22 mouse cellular contexts compared by ENCODE assay signal in genomic region chr13:91451405-91452166, GRCm38 (mm10). TPM values are rescaled to one million over a fixed set of nuclear protein-coding genes. Genes with fewer than 3 reads are reported as not detected.
DNase-seq lines count a peak whose midpoint lies in the region; ATAC-seq and TF ChIP-seq lines count a peak whose summit lies in the region.
"Had no signal": no experiment of that assay in that cellular context is flagged by ENCODE, and none has a peak within 500 bp of the region (broad histone marks: within the 10 kb centered on the region; RNA-seq: fewer than 3 reads in every experiment).

No protein-coding gene starts in this region.

- TF ChIP-seq EP300 in CH12.LX (IDR thresholded peaks at IDR 0.05; ENCODE audit: low read length) = peak; percentile 68; the same call in 1 of the 2 replicates

- H3K4me3 ChIP-seq in kidney, embryonic 15.5 days (replicated peaks) = no peak overlapping the region
- no peak overlapping the region for H3K4me3 ChIP-seq in CH12.LX (replicated peaks in 1 of 3; ENCODE audit: low read depth in 2 of 3, low read length in 2 of 3, poor library complexity in 1 of 3)
- no peak overlapping the region for H3K4me3 ChIP-seq in macrophage (ENCODE audit: inconsistent target)
- no peak overlapping the region for H3K4me3 ChIP-seq in hindbrain, embryonic 11.5 days (ENCODE audit: low read depth, low read length)
- H3K4me3 ChIP-seq in forebrain, embryonic 10.5 days = no peak overlapping the region
- H3K4me3 ChIP-seq: embryonic facial prominence, embryonic 10.5 days; limb, embryonic 15.5 days; lung, embryonic 15.5 days; megakaryocyte, embryonic 14.5 days had no signal

- H3K36me3 ChIP-seq in kidney, embryonic 15.5 days = no peaks in the 10 kb centered on the region
- no peaks in the 10 kb centered on the region for H3K36me3 ChIP-seq in CH12.LX (replicated peaks in 1 of 2; ENCODE audit: control insufficient read depth in 1 of 2, insufficient read depth in 1 of 2, low read length in 1 of 2)
- H3K36me3 ChIP-seq in macrophage (ENCODE audit: inconsistent target) = no peaks in the 10 kb centered on the region
- H3K36me3 ChIP-seq in hindbrain, embryonic 11.5 days (ENCODE audit: control insufficient read depth, insufficient read depth, low read length) = no peaks in the 10 kb centered on the region
- H3K36me3 ChIP-seq in forebrain, embryonic 10.5 days (replicated peaks) = no peaks in the 10 kb centered on the region
- H3K36me3 ChIP-seq: embryonic facial prominence, embryonic 10.5 days; limb, embryonic 15.5 days; lung, embryonic 15.5 days had no signal

- peak; percentile 29 for DNase-seq in kidney, postnatal 10 days
- peak; percentile 11 for DNase-seq in 3T3-L1 (ENCODE audit: low read depth, low spot score)
- DNase-seq in CH12.LX (ENCODE audit: extremely low read depth) = peak; percentile 41
- DNase-seq in hindbrain, embryonic 11.5 days (ENCODE audit: low spot score) = no peak
- no peak for DNase-seq in forebrain, embryonic 10.5 days (ENCODE audit: extremely low spot score, low spot score)
- no peak for DNase-seq in frontal cortex, postnatal 10 days (ENCODE audit: low spot score in 2 of 2)
- DNase-seq: adrenal gland, postnatal 10 days; cerebellum, adult 18-20 months; cerebellum, postnatal 36 days; kidney, postnatal 14 days; right cerebral cortex, postnatal 14 days had no signal

- H3K79me2 ChIP-seq in CH12.LX (replicated peaks; ENCODE audit: control insufficient read depth, extremely low read depth, insufficient read depth, poor library complexity, severe bottlenecking) = no peaks in the 10 kb centered on the region
- no peaks in the 10 kb centered on the region for H3K79me2 ChIP-seq in macrophage (ENCODE audit: inconsistent target)

- H3K9me3 ChIP-seq in kidney, embryonic 15.5 days (replicated peaks) = no peaks in the 10 kb centered on the region
- no peaks in the 10 kb centered on the region for H3K9me3 ChIP-seq in CH12.LX (replicated peaks; ENCODE audit: low read length)
- no peaks in the 10 kb centered on the region for H3K9me3 ChIP-seq in hindbrain, embryonic 11.5 days (ENCODE audit: control insufficient read depth, low read length)
- no peaks in the 10 kb centered on the region for H3K9me3 ChIP-seq in forebrain, embryonic 10.5 days
- H3K9me3 ChIP-seq: embryonic facial prominence, embryonic 10.5 days; limb, embryonic 15.5 days; lung, embryonic 15.5 days; megakaryocyte, embryonic 14.5 days had no signal

- H3K4me1 ChIP-seq in kidney, embryonic 15.5 days = no peaks in the 10 kb centered on the region
- peaks cover 0 to 27% of the 10 kb centered on the region in 2 experiments; a peak in 2 of 4 replicates for H3K4me1 ChIP-seq in CH12.LX (ENCODE audit: control insufficient read depth in 1 of 2, insufficient read depth in 2 of 2)
- H3K4me1 ChIP-seq in hindbrain, embryonic 11.5 days (replicated peaks; ENCODE audit: control insufficient read depth, insufficient read depth, low read length) = no peaks in the 10 kb centered on the region
- peaks cover 10% of the 10 kb centered on the region; the same call in 1 of the 2 replicates for H3K4me1 ChIP-seq in forebrain, embryonic 10.5 days
- H3K4me1 ChIP-seq: embryonic facial prominence, embryonic 10.5 days had no signal

- no peak for ATAC-seq in kidney, embryonic 15.5 days (replicated peaks; ENCODE audit: low FRiP score)
- no peak for ATAC-seq in hindbrain, embryonic 11.5 days (ENCODE audit: low FRiP score)
- ATAC-seq: forebrain, embryonic 14.5 days; intestine, postnatal 0 days; midbrain, embryonic 16.5 days had no signal

- 66% methylated on average over 3 of the region's 3 CpGs for WGBS in kidney, embryonic 15.5 days
- 75% methylated on average over 3 of the region's 3 CpGs for WGBS in macrophage (ENCODE audit: missing documents)
- WGBS in hindbrain, embryonic 11.5 days = 70% methylated on average over 3 of the region's 3 CpGs
- WGBS in forebrain, embryonic 10.5 days = 83% methylated on average over 3 of the region's 3 CpGs

- no peak for TF ChIP-seq CTCF in CH12.LX (conservative IDR thresholded peaks at IDR 0.05 in 1 of 2, IDR thresholded peaks at IDR 0.05 in 1 of 2; ENCODE audit: low read depth in 2 of 2, low read length in 2 of 2)

- H3K27ac ChIP-seq in kidney, embryonic 15.5 days = no peak overlapping the region
- no peak overlapping the region for H3K27ac ChIP-seq in CH12.LX (ENCODE audit: insufficient read depth, low read depth)
- H3K27ac ChIP-seq in macrophage = 0 out of 2 replicates have a peak overlapping the region, but pooled peaks have one; percentile 5
- no peak overlapping the region for H3K27ac ChIP-seq in hindbrain, embryonic 11.5 days (ENCODE audit: low read depth, low read length)
- no peak overlapping the region for H3K27ac ChIP-seq in forebrain, embryonic 10.5 days
- H3K27ac ChIP-seq: embryonic facial prominence, embryonic 10.5 days; hindbrain, embryonic 14.5 days; limb, embryonic 15.5 days; lung, embryonic 15.5 days; stomach, postnatal 0 days had no signal

- in situ Hi-C loops in CH12.LX (cut with MboI; ENCODE audit: low pct_ligation_motif_present, low pct_unique_long_range_greater_than_20kb, low sequenced_read_pairs) = loop anchor here (25.0 kb wide), 2 partner anchors 186 to 514 kb away; no protein-coding TSS in a partner anchor

- dilution Hi-C loops in CH12.LX (cut with MboI; ENCODE audit: extremely low pct_ligation_motif_present, extremely low pct_unique_long_range_greater_than_20kb, low sequenced_read_pairs) = no loop called here

- no peak for TF ChIP-seq POLR2A in CH12.LX (IDR thresholded peaks at IDR 0.05; ENCODE audit: low read depth, low read length)

- H3K9ac ChIP-seq in kidney, embryonic 15.5 days = no peak overlapping the region
- no peak overlapping the region for H3K9ac ChIP-seq in CH12.LX (ENCODE audit: insufficient read depth, low read depth)
- H3K9ac ChIP-seq in hindbrain, embryonic 11.5 days (ENCODE audit: low read depth, low read length) = no peak overlapping the region
- H3K9ac ChIP-seq: hindbrain, embryonic 14.5 days; limb, embryonic 15.5 days; lung, embryonic 15.5 days had no signal

- H3K4me2 ChIP-seq in kidney, embryonic 15.5 days = no peak overlapping the region
- H3K4me2 ChIP-seq in CH12.LX (ENCODE audit: insufficient read depth, low read depth, poor library complexity, severe bottlenecking) = peak overlapping the region; percentile 36; the same call in 1 of the 2 replicates
- H3K4me2 ChIP-seq in hindbrain, embryonic 11.5 days (replicated peaks; ENCODE audit: low read depth, low read length) = no peak overlapping the region
- H3K4me2 ChIP-seq: hindbrain, embryonic 14.5 days; limb, embryonic 15.5 days; lung, embryonic 15.5 days had no signal

- no peak for TF ChIP-seq RAD21 in CH12.LX (IDR thresholded peaks at IDR 0.05; ENCODE audit: low read depth, low read length)

- H3K27me3 ChIP-seq in kidney, embryonic 15.5 days = no peaks in the 10 kb centered on the region
- no peaks in the 10 kb centered on the region for H3K27me3 ChIP-seq in CH12.LX (replicated peaks)
- no peaks in the 10 kb centered on the region for H3K27me3 ChIP-seq in hindbrain, embryonic 11.5 days (ENCODE audit: control insufficient read depth, insufficient read depth, low read length)
- H3K27me3 ChIP-seq in forebrain, embryonic 10.5 days (ENCODE audit: poor library complexity, severe bottlenecking) = no peaks in the 10 kb centered on the region
- H3K27me3 ChIP-seq: limb, embryonic 15.5 days; lung, embryonic 15.5 days; megakaryocyte, embryonic 14.5 days had no signal

TF ChIP-seq in CH12.LX, 34 proteins besides CTCF, POLR2A, EP300 and RAD21:
- TF ChIP-seq MEF2A (IDR thresholded peaks at IDR 0.05; ENCODE audit: borderline replicate concordance, low read depth, low read length) (peak; percentile 34; the same call in 1 of the 2 replicates), MAFK (IDR thresholded peaks at IDR 0.05; ENCODE audit: insufficient replicate concordance, low read length) (no peak), MAX (IDR thresholded peaks at IDR 0.05; ENCODE audit: low read length) (no peak), ELF1 (IDR thresholded peaks at IDR 0.05; ENCODE audit: low read depth, low read length) (0 out of 2 replicates have a peak, but pooled peaks have one; percentile 26), IRF4 (IDR thresholded peaks at IDR 0.05; ENCODE audit: low read depth, low read length) (0 out of 2 replicates have a peak, but pooled peaks have one; percentile 30), ZC3H11A (IDR thresholded peaks at IDR 0.05; ENCODE audit: low read depth, low read length) (no peak), NELFE (IDR thresholded peaks at IDR 0.05; ENCODE audit: low read depth, low read length) (no peak)

RNA-seq across cellular contexts. Expression of gene Ssbp2, which starts 8.5 kb away (rescaled TPM):
- polyA plus RNA-seq in kidney, embryonic 15.5 days (2015; fragmentation: Nextera tagmentation; extraction: Ambion mirVana) = 123 and 125 TPM in 2 replicates
- total RNA-seq in CH12.LX (2012; rRNA removed) = 1.8 and 1.9 TPM in 2 replicates
- total RNA-seq in CH12.LX (2014; rRNA removed) = 3.5 and 3.6 TPM in 2 replicates
- 1.9 and 2.8 TPM in 2 replicates for polyA plus RNA-seq in CH12.LX (2012; ENCODE audit: insufficient read length, low read depth)
- total RNA-seq in macrophage (2018; cell fraction: chromatin; rRNA removed) = 10 to 100 TPM in 13 of 26 experiments, 1 to 10 TPM in 12, under 1 TPM in 1; 0.68 to 17.5 (median 10.0) TPM
- total RNA-seq in macrophage (2018; cell fraction: cytosol; rRNA removed) = 1 to 10 TPM; 1.9 to 4.4 (median 3.0) TPM
- 10 to 100 TPM in 6 of 26 experiments, 1 to 10 TPM in 20; 1.4 to 12.1 (median 5.2) TPM for total RNA-seq in macrophage (2018; cell fraction: nucleus; rRNA removed)
- 1.8 to 4.6 TPM (median 4.4 TPM) in 3 replicates for polyA plus RNA-seq in macrophage (2018)
- 152 and 153 TPM in 2 replicates for polyA plus RNA-seq in hindbrain, embryonic 11.5 days (2014; fragmentation: Nextera tagmentation; extraction: Ambion mirVana)
- 140 and 149 TPM in 2 replicates for polyA plus RNA-seq in forebrain, embryonic 10.5 days (2016; fragmentation: Nextera tagmentation; extraction: Ambion mirVana)

Comparison
In these comparisons a context has a peak if more than half of its experiments do, and no peak if none do; other contexts are left out.
1. DNase-seq: peak in kidney, postnatal 10 days (single experiment), 3T3-L1 (single experiment) and CH12.LX (single experiment); none in hindbrain, embryonic 11.5 days (single experiment), forebrain, embryonic 10.5 days (single experiment) and frontal cortex, postnatal 10 days (0 of 2).
2. RNA of gene Ssbp2, which starts 8.5 kb away (polyA plus RNA-seq): 152 to 153 TPM in hindbrain, embryonic 11.5 days, 140 to 149 TPM in forebrain, embryonic 10.5 days and 123 to 125 TPM in kidney, embryonic 15.5 days; 1.8 to 4.6 TPM in macrophage and 1.9 to 2.8 TPM in CH12.LX; every median in the first group is over 10 times any median in the second.